Comparison of ENCODE assay signal across 31 mouse cellular contexts in the genomic region with DNA sequence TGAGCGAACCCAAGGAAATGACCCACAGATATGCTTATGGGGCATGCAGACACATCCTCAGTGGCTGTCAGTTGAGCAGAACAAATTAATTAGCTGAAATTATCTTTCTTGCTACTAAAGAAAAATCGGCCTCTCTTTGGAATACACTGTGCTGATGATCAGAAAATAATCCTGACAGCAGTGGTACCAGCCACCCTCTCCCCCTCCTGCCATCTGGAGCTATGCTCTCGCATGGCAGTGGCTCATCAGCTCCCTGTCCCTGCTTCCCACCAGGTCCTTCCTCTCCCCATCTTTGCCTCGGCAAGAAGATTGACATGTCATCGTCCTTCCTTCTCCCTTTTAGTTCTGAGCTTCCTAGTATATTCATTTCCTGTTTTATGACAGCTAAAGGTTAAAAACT.
A peak's percentile ranks its signal among the peaks of the same experiment; 100 is the strongest.
DNase-seq lines count a peak whose midpoint lies in the region; ATAC-seq and TF ChIP-seq lines count a peak whose summit lies in the region.
"Had no signal": no experiment of that assay in that cellular context is flagged by ENCODE, and none has a peak within 500 bp of the region (broad histone marks: within the 10 kb centered on the region; RNA-seq: fewer than 3 reads in every experiment).

No protein-coding gene starts in this region.

- H3K9me3 ChIP-seq in hindbrain, postnatal 0 days (ENCODE audit: low read length): no peaks in the 10 kb centered on the region
- no peaks in the 10 kb centered on the region for H3K9me3 ChIP-seq in hindbrain, embryonic 10.5 days
- H3K9me3 ChIP-seq in midbrain, postnatal 0 days (ENCODE audit: low read length): no peaks in the 10 kb centered on the region
- H3K9me3 ChIP-seq in midbrain, embryonic 11.5 days (ENCODE audit: control insufficient read depth, low read length): no peaks in the 10 kb centered on the region
- H3K9me3 ChIP-seq: embryonic facial prominence, embryonic 10.5 days; embryonic facial prominence, embryonic 15.5 days; forebrain, embryonic 13.5 days; heart, embryonic 12.5 days; hindbrain, embryonic 12.5 days; kidney, embryonic 15.5 days; limb, embryonic 13.5 days; lung, embryonic 15.5 days; midbrain, embryonic 10.5 days had no signal

- H3K4me2 ChIP-seq in hindbrain, postnatal 0 days (ENCODE audit: low read depth, low read length): no peak overlapping the region
- no peak overlapping the region for H3K4me2 ChIP-seq in midbrain, postnatal 0 days (ENCODE audit: low read depth, low read length, poor library complexity, severe bottlenecking)
- no peak overlapping the region for H3K4me2 ChIP-seq in midbrain, embryonic 11.5 days
- H3K4me2 ChIP-seq: embryonic facial prominence, embryonic 15.5 days; forebrain, embryonic 13.5 days; heart, embryonic 12.5 days; hindbrain, embryonic 12.5 days; kidney, embryonic 15.5 days; limb, embryonic 13.5 days; liver, embryonic 11.5 days; lung, embryonic 15.5 days had no signal

- no peak overlapping the region for H3K4me3 ChIP-seq in hindbrain, postnatal 0 days (ENCODE audit: low read length)
- no peak overlapping the region for H3K4me3 ChIP-seq in hindbrain, embryonic 10.5 days
- H3K4me3 ChIP-seq in midbrain, postnatal 0 days (ENCODE audit: low read depth, low read length): no peak overlapping the region
- no peak overlapping the region for H3K4me3 ChIP-seq in midbrain, embryonic 11.5 days (ENCODE audit: low read depth, low read length)
- H3K4me3 ChIP-seq: embryonic facial prominence, embryonic 10.5 days; embryonic facial prominence, embryonic 15.5 days; forebrain, embryonic 13.5 days; gastrocnemius, adult 2 months; heart, embryonic 12.5 days; hindbrain, embryonic 12.5 days; kidney, embryonic 15.5 days; limb, embryonic 13.5 days; lung, embryonic 15.5 days; midbrain, embryonic 10.5 days had no signal

- ATAC-seq in hindbrain, postnatal 0 days: peak; percentile 66; the same call in 1 of the 2 replicates
- no peak for ATAC-seq in midbrain, postnatal 0 days (ENCODE audit: low FRiP score)
- no peak for ATAC-seq in midbrain, embryonic 11.5 days (ENCODE audit: low FRiP score)
- ATAC-seq: activated CD4-positive, CD25-positive, alpha-beta regulatory T cell, adult 4 months; forebrain, embryonic 13.5 days had no signal

- no peak overlapping the region for H3K9ac ChIP-seq in hindbrain, postnatal 0 days (replicated peaks; ENCODE audit: low read length)
- no peak overlapping the region for H3K9ac ChIP-seq in midbrain, postnatal 0 days (replicated peaks; ENCODE audit: low read length, poor library complexity, severe bottlenecking)
- no peak overlapping the region for H3K9ac ChIP-seq in midbrain, embryonic 11.5 days (ENCODE audit: low read length)
- H3K9ac ChIP-seq: embryonic facial prominence, embryonic 15.5 days; forebrain, embryonic 13.5 days; heart, embryonic 12.5 days; hindbrain, embryonic 12.5 days; kidney, embryonic 15.5 days; limb, embryonic 13.5 days; lung, embryonic 15.5 days had no signal

- no peak for TF ChIP-seq CTCF in hindbrain, postnatal 0 days (IDR thresholded peaks at IDR 0.05; ENCODE audit: low read depth)
- no peak for TF ChIP-seq CTCF in midbrain, postnatal 0 days (IDR thresholded peaks at IDR 0.05)

- no peaks in the 10 kb centered on the region for H3K4me1 ChIP-seq in hindbrain, postnatal 0 days (ENCODE audit: insufficient read depth, low read length)
- no peaks in the 10 kb centered on the region for H3K4me1 ChIP-seq in hindbrain, embryonic 10.5 days (replicated peaks)
- H3K4me1 ChIP-seq in midbrain, postnatal 0 days (ENCODE audit: insufficient read depth, low read length): no peaks in the 10 kb centered on the region
- no peaks in the 10 kb centered on the region for H3K4me1 ChIP-seq in midbrain, embryonic 11.5 days (ENCODE audit: control insufficient read depth, insufficient read depth, low read length)
- H3K4me1 ChIP-seq: embryonic facial prominence, embryonic 10.5 days; embryonic facial prominence, embryonic 15.5 days; forebrain, embryonic 13.5 days; heart, embryonic 12.5 days; hindbrain, embryonic 12.5 days; kidney, embryonic 15.5 days; lung, embryonic 15.5 days; midbrain, embryonic 10.5 days had no signal

- no peak overlapping the region for H3K27ac ChIP-seq in hindbrain, postnatal 0 days
- H3K27ac ChIP-seq in hindbrain, embryonic 10.5 days: no peak overlapping the region
- no peak overlapping the region for H3K27ac ChIP-seq in midbrain, postnatal 0 days (ENCODE audit: low read depth, low read length)
- H3K27ac ChIP-seq in midbrain, embryonic 11.5 days (ENCODE audit: low read depth, low read length): no peak overlapping the region
- H3K27ac ChIP-seq: embryonic facial prominence, embryonic 10.5 days; embryonic facial prominence, embryonic 15.5 days; forebrain, embryonic 13.5 days; gastrocnemius, adult 2 months; hindbrain, embryonic 12.5 days; kidney, embryonic 15.5 days; limb, embryonic 13.5 days; lung, embryonic 15.5 days; midbrain, embryonic 10.5 days had no signal

- DNase-seq in cerebellum, postnatal 10 days: peak; percentile 60 to 65
- no peak for DNase-seq in cerebellum, postnatal 25 days
- peak; percentile 51 for DNase-seq in hindbrain, postnatal 0 days (ENCODE audit: low spot score)
- no peak for DNase-seq in hindbrain, embryonic 10.5 days (ENCODE audit: low spot score)
- peak; percentile 57 for DNase-seq in midbrain, postnatal 0 days (ENCODE audit: low spot score)
- no peak for DNase-seq in midbrain, embryonic 11.5 days (ENCODE audit: low spot score, missing footprints)
- DNase-seq in thymus, postnatal 14 days: no peak
- no peak for DNase-seq in adrenal gland, postnatal 4 days (ENCODE audit: low spot score in 2 of 2)
- DNase-seq: adrenal gland, adult 2 months; adrenal gland, postnatal 36 days; cerebellum, adult 11 months; cerebellum, adult 9-10 months; gastrocnemius, adult 2 months; gastrocnemius, postnatal 36 days; heart, adult 18-20 months; kidney, adult 18-20 months; kidney, postnatal 25 days; thymus, adult 2 months; thymus, postnatal 4 days had no signal

- 56% methylated on average over 5 of the region's 5 CpGs for WGBS in hindbrain, postnatal 0 days
- WGBS in hindbrain, embryonic 10.5 days: 87% methylated on average over 5 of the region's 5 CpGs
- 67% methylated on average over 5 of the region's 5 CpGs for WGBS in midbrain, postnatal 0 days
- WGBS in midbrain, embryonic 11.5 days: 83% methylated on average over 5 of the region's 5 CpGs

- no peaks in the 10 kb centered on the region for H3K27me3 ChIP-seq in hindbrain, postnatal 0 days (ENCODE audit: insufficient read depth, low read length)
- H3K27me3 ChIP-seq in hindbrain, embryonic 10.5 days (ENCODE audit: insufficient read depth, poor library complexity, severe bottlenecking): no peaks in the 10 kb centered on the region
- H3K27me3 ChIP-seq in midbrain, postnatal 0 days (ENCODE audit: insufficient read depth, low read length): no peaks in the 10 kb centered on the region
- H3K27me3 ChIP-seq in midbrain, embryonic 11.5 days (ENCODE audit: control insufficient read depth, insufficient read depth, low read length): no peaks in the 10 kb centered on the region
- H3K27me3 ChIP-seq: CH12.LX; embryonic facial prominence, embryonic 15.5 days; forebrain, embryonic 13.5 days; heart, embryonic 12.5 days; hindbrain, embryonic 12.5 days; kidney, embryonic 15.5 days; limb, embryonic 13.5 days; lung, embryonic 15.5 days had no signal

- no peaks in the 10 kb centered on the region for H3K36me3 ChIP-seq in hindbrain, postnatal 0 days (ENCODE audit: insufficient read depth, low read length)
- H3K36me3 ChIP-seq in hindbrain, embryonic 10.5 days: no peaks in the 10 kb centered on the region
- H3K36me3 ChIP-seq in midbrain, postnatal 0 days (ENCODE audit: insufficient read depth, low read length): no peaks in the 10 kb centered on the region
- H3K36me3 ChIP-seq in midbrain, embryonic 11.5 days (ENCODE audit: control insufficient read depth, insufficient read depth, low read length): no peaks in the 10 kb centered on the region
- H3K36me3 ChIP-seq: embryonic facial prominence, embryonic 10.5 days; embryonic facial prominence, embryonic 15.5 days; heart, embryonic 12.5 days; hindbrain, embryonic 12.5 days; kidney, embryonic 15.5 days; limb, embryonic 13.5 days; lung, embryonic 15.5 days; midbrain, embryonic 10.5 days had no signal

Comparison
In these comparisons a context has a peak if more than half of its experiments do, and no peak if none do; other contexts are left out.
1. DNase-seq: peak in cerebellum, postnatal 10 days (2 of 2), hindbrain, postnatal 0 days (single experiment) and midbrain, postnatal 0 days (single experiment); none in cerebellum, postnatal 25 days (0 of 2), hindbrain, embryonic 10.5 days (single experiment), midbrain, embryonic 11.5 days (single experiment), thymus, postnatal 14 days (single experiment) and adrenal gland, postnatal 4 days (0 of 2).